In genomic region chr2:167159721-167160120, GRCm38 (mm10) we compare ENCODE assay signal across 19 mouse cellular contexts. TPM values are rescaled to one million over a fixed set of nuclear protein-coding genes. Genes with fewer than 3 reads are reported as not detected.
A peak's percentile ranks its signal among the peaks of the same experiment; 100 is the strongest.
DNase-seq lines count a peak whose midpoint lies in the region; ATAC-seq lines count a peak whose summit lies in the region.
"Had no signal": no experiment of that assay in that cellular context is flagged by ENCODE, and none has a peak within 500 bp of the region (broad histone marks: within the 10 kb centered on the region; RNA-seq: fewer than 3 reads in every experiment).

No protein-coding gene starts in this region.

- H3K4me1 ChIP-seq in midbrain, embryonic 11.5 days (ENCODE audit: control insufficient read depth, insufficient read depth, low read length) = no peaks in the 10 kb centered on the region; the same call in 1 of the 2 replicates
- H3K4me1 ChIP-seq in midbrain, embryonic 13.5 days (replicated peaks) = peaks cover 17% of the 10 kb centered on the region

- no peak overlapping the region for H3K27ac ChIP-seq in midbrain, embryonic 11.5 days (ENCODE audit: low read depth, low read length)
- H3K27ac ChIP-seq in midbrain, embryonic 13.5 days = no peak overlapping the region

- no peak overlapping the region for H3K9ac ChIP-seq in midbrain, embryonic 11.5 days (ENCODE audit: low read length)
- no peak overlapping the region for H3K9ac ChIP-seq in midbrain, embryonic 13.5 days (replicated peaks)

- no peak for ATAC-seq in midbrain, embryonic 11.5 days (ENCODE audit: low FRiP score)
- no peak for ATAC-seq in midbrain, embryonic 13.5 days
- ATAC-seq: activated CD4-positive, CD25-positive, alpha-beta regulatory T cell, adult 4 months; CD4-positive, CD25-positive, alpha-beta regulatory T cell, adult 4 months; Patski had no signal

- 95% methylated on average over 4 of the region's 4 CpGs for WGBS in midbrain, embryonic 11.5 days
- WGBS in midbrain, embryonic 13.5 days = 91% methylated on average over 4 of the region's 4 CpGs

- H3K4me3 ChIP-seq in midbrain, embryonic 11.5 days (ENCODE audit: low read depth, low read length) = no peak overlapping the region
- no peak overlapping the region for H3K4me3 ChIP-seq in midbrain, embryonic 13.5 days (replicated peaks)

- no peaks in the 10 kb centered on the region for H3K36me3 ChIP-seq in midbrain, embryonic 11.5 days (ENCODE audit: control insufficient read depth, insufficient read depth, low read length)
- H3K36me3 ChIP-seq in midbrain, embryonic 13.5 days = peaks cover 10% of the 10 kb centered on the region; the same call in 1 of the 2 replicates
- H3K36me3 ChIP-seq: G1E had no signal

- no peak overlapping the region for H3K4me2 ChIP-seq in midbrain, embryonic 11.5 days
- H3K4me2 ChIP-seq in midbrain, embryonic 13.5 days (replicated peaks) = no peak overlapping the region

- no peaks in the 10 kb centered on the region for H3K27me3 ChIP-seq in midbrain, embryonic 11.5 days (ENCODE audit: control insufficient read depth, insufficient read depth, low read length)
- H3K27me3 ChIP-seq in midbrain, embryonic 13.5 days = no peaks in the 10 kb centered on the region
- H3K27me3 ChIP-seq: Patski had no signal

- no peaks in the 10 kb centered on the region for H3K9me3 ChIP-seq in midbrain, embryonic 11.5 days (ENCODE audit: control insufficient read depth, low read length)
- no peaks in the 10 kb centered on the region for H3K9me3 ChIP-seq in midbrain, embryonic 13.5 days
- H3K9me3 ChIP-seq: G1E had no signal

- peak; percentile 91 for DNase-seq in heart, adult 11 months
- no peak for DNase-seq in heart, adult 9 months (ENCODE audit: low spot score in 2 of 2)
- peak; percentile 59 for DNase-seq in midbrain, embryonic 11.5 days (ENCODE audit: low spot score, missing footprints)
- DNase-seq: adrenal gland, adult 2 months; adrenal gland, adult 8-10 months; adrenal gland, postnatal 10 days; adrenal gland, postnatal 14 days; adrenal gland, postnatal 25 days; adrenal gland, postnatal 36 days; B cell, adult 2 months; cerebellum, adult 11 months; cerebellum, adult 11-12 months; cerebellum, adult 18-20 months had no signal

RNA-seq across cellular contexts. Expression of gene Kcnb1, which starts 30.2 kb away (rescaled TPM):
- polyA plus RNA-seq in midbrain, embryonic 11.5 days (2014; fragmentation: Nextera tagmentation; extraction: Ambion mirVana) = 0.75 and 0.96 TPM in 2 replicates
- 2.1 and 2.3 TPM in 2 replicates for polyA plus RNA-seq in midbrain, embryonic 13.5 days (2015; fragmentation: Nextera tagmentation; extraction: Ambion mirVana)
- polyA plus RNA-seq: C2C12, G1E had no signal

Comparison
In these comparisons a context has a peak if more than half of its experiments do, and no peak if none do; other contexts are left out.
1. DNase-seq: peak in heart, adult 11 months (single experiment) and midbrain, embryonic 11.5 days (single experiment); none in heart, adult 9 months (0 of 2).